Mouse (Mus musculus): Measurements from ENCODE around the gene Eef1a2. TPM values are rescaled to one million over a fixed set of nuclear protein-coding genes. Genes with fewer than 3 reads are reported as not detected.

Gene Eef1a2
- polyA plus RNA-seq, 1 experiment from 2014 or later, result 0.32 TPM

GRCm38 (mm10) chr2:181116436-181116835, 40.4 kb downstream of the Eef1a2 start:
- Histone ChIP-seq H3K9ac (ENCODE audit: low read length) (no peak overlapping the region), H3K4me1 (replicated peaks; ENCODE audit: control insufficient read depth, insufficient read depth, low read length) (no peaks in the 10 kb centered on the region), H3K27me3 (replicated peaks; ENCODE audit: control insufficient read depth, insufficient read depth, low read length) (no peaks in the 10 kb centered on the region), H3K4me3 (ENCODE audit: low read depth, low read length) (no peak overlapping the region), H3K9me3 (ENCODE audit: control insufficient read depth, low read length) (no peaks in the 10 kb centered on the region), H3K27ac (ENCODE audit: low read depth) (no peak overlapping the region), H3K36me3 (ENCODE audit: control insufficient read depth, insufficient read depth, low read length) (no peaks in the 10 kb centered on the region), H3K4me2 (ENCODE audit: low read length) (no peak overlapping the region)
- ATAC-seq (replicated peaks; ENCODE audit: low FRiP score, low TSS enrichment, low read depth) (no peak), DNase-seq (ENCODE audit: low spot score) (no peak)
- 82% methylated on average over 5 of the region's 5 CpGs for WGBS

- Histone ChIP-seq H3K9me3 (ENCODE audit: control insufficient read depth, low read length) (no peaks in the 10 kb centered on the region), H3K27me3 (replicated peaks; ENCODE audit: control insufficient read depth, insufficient read depth, low read length) (no peaks in the 10 kb centered on the region), H3K4me3 (ENCODE audit: low read depth, low read length) (no peak overlapping the region), H3K9ac (ENCODE audit: low read length) (no peak overlapping the region), H3K4me1 (replicated peaks; ENCODE audit: control insufficient read depth, insufficient read depth, low read length) (no peaks in the 10 kb centered on the region), H3K4me2 (ENCODE audit: low read length) (no peak overlapping the region), H3K27ac (ENCODE audit: low read depth) (no peak overlapping the region), H3K36me3 (ENCODE audit: control insufficient read depth, insufficient read depth, low read length) (no peaks in the 10 kb centered on the region)
- DNase-seq (ENCODE audit: low spot score) (no peak), ATAC-seq (replicated peaks; ENCODE audit: low FRiP score, low TSS enrichment, low read depth) (no peak)
- 88% methylated on average over 3 of the region's 3 CpGs for WGBS
Observed at GRCm38 (mm10) chr2:181115367-181115766, 41.4 kb downstream of the Eef1a2 start.

- Histone ChIP-seq H3K9ac (ENCODE audit: low read length) (no peak overlapping the region), H3K4me1 (replicated peaks; ENCODE audit: control insufficient read depth, insufficient read depth, low read length) (no peaks in the 10 kb centered on the region), H3K36me3 (ENCODE audit: control insufficient read depth, insufficient read depth, low read length) (no peaks in the 10 kb centered on the region), H3K4me3 (ENCODE audit: low read depth, low read length) (no peak overlapping the region), H3K27me3 (replicated peaks; ENCODE audit: control insufficient read depth, insufficient read depth, low read length) (no peaks in the 10 kb centered on the region), H3K4me2 (ENCODE audit: low read length) (no peak overlapping the region), H3K27ac (ENCODE audit: low read depth) (no peak overlapping the region), H3K9me3 (ENCODE audit: control insufficient read depth, low read length) (no peaks in the 10 kb centered on the region)
- 75% methylated on average over 8 of the region's 8 CpGs for WGBS
- DNase-seq (ENCODE audit: low spot score) (no peak), ATAC-seq (replicated peaks; ENCODE audit: low FRiP score, low TSS enrichment, low read depth) (no peak)
Observed at GRCm38 (mm10) chr2:181113762-181114361, 43.0 kb downstream of the Eef1a2 start.

GRCm38 (mm10) chr2:181111665-181112064, 45.1 kb downstream of the Eef1a2 start:
- Histone ChIP-seq H3K4me1 (replicated peaks; ENCODE audit: control insufficient read depth, insufficient read depth, low read length) (no peaks in the 10 kb centered on the region), H3K27me3 (replicated peaks; ENCODE audit: control insufficient read depth, insufficient read depth, low read length) (no peaks in the 10 kb centered on the region), H3K27ac (ENCODE audit: low read depth) (no peak overlapping the region), H3K4me3 (ENCODE audit: low read depth, low read length) (no peak overlapping the region), H3K9me3 (ENCODE audit: control insufficient read depth, low read length) (no peaks in the 10 kb centered on the region), H3K4me2 (ENCODE audit: low read length) (no peak overlapping the region), H3K36me3 (ENCODE audit: control insufficient read depth, insufficient read depth, low read length) (no peaks in the 10 kb centered on the region), H3K9ac (ENCODE audit: low read length) (no peak overlapping the region)
- ATAC-seq (replicated peaks; ENCODE audit: low FRiP score, low TSS enrichment, low read depth), result no peak
- WGBS, result 87% methylated on average over 1 of the region's 1 CpGs
- DNase-seq (ENCODE audit: low spot score), result no peak

- Histone ChIP-seq H3K4me3 (ENCODE audit: low read depth, low read length) (no peak overlapping the region), H3K36me3 (ENCODE audit: control insufficient read depth, insufficient read depth, low read length) (no peaks in the 10 kb centered on the region), H3K4me1 (replicated peaks; ENCODE audit: control insufficient read depth, insufficient read depth, low read length) (no peaks in the 10 kb centered on the region), H3K27me3 (replicated peaks; ENCODE audit: control insufficient read depth, insufficient read depth, low read length) (no peaks in the 10 kb centered on the region), H3K9ac (ENCODE audit: low read length) (no peak overlapping the region), H3K27ac (ENCODE audit: low read depth) (no peak overlapping the region), H3K4me2 (ENCODE audit: low read length) (no peak overlapping the region), H3K9me3 (ENCODE audit: control insufficient read depth, low read length) (no peaks in the 10 kb centered on the region)
- no peak for DNase-seq (ENCODE audit: low spot score)
- no peak for ATAC-seq (replicated peaks; ENCODE audit: low FRiP score, low TSS enrichment, low read depth)
- 42% methylated on average over 2 of the region's 2 CpGs for WGBS
Observed at GRCm38 (mm10) chr2:181104111-181104510, 52.7 kb downstream of the Eef1a2 start.

GRCm38 (mm10) chr2:181102161-181102560, 54.7 kb downstream of the Eef1a2 start:
- no peaks in the 10 kb centered on the region for H3K4me1 ChIP-seq (replicated peaks; ENCODE audit: control insufficient read depth, insufficient read depth, low read length)
- no peak overlapping the region for H3K9ac ChIP-seq (ENCODE audit: low read length)
- H3K27me3 ChIP-seq (replicated peaks; ENCODE audit: control insufficient read depth, insufficient read depth, low read length), result no peaks in the 10 kb centered on the region
- no peaks in the 10 kb centered on the region for H3K36me3 ChIP-seq (ENCODE audit: control insufficient read depth, insufficient read depth, low read length)
- no peaks in the 10 kb centered on the region for H3K9me3 ChIP-seq (ENCODE audit: control insufficient read depth, low read length)
- no peak overlapping the region for H3K27ac ChIP-seq (ENCODE audit: low read depth)
- ATAC-seq (replicated peaks; ENCODE audit: low FRiP score, low TSS enrichment, low read depth) (no peak), DNase-seq (ENCODE audit: low spot score) (no peak)
- no peak overlapping the region for H3K4me3 ChIP-seq (ENCODE audit: low read depth, low read length)
- no peak overlapping the region for H3K4me2 ChIP-seq (ENCODE audit: low read length)
- 40% methylated on average over 2 of the region's 2 CpGs for WGBS

- Histone ChIP-seq H3K9me3 (ENCODE audit: control insufficient read depth, low read length) (no peaks in the 10 kb centered on the region), H3K4me3 (ENCODE audit: low read depth, low read length) (no peak overlapping the region), H3K27ac (ENCODE audit: low read depth) (no peak overlapping the region), H3K27me3 (replicated peaks; ENCODE audit: control insufficient read depth, insufficient read depth, low read length) (0 out of 2 replicates have a peak, but pooled peaks cover 1% of the 10 kb centered on the region), H3K4me1 (replicated peaks; ENCODE audit: control insufficient read depth, insufficient read depth, low read length) (no peaks in the 10 kb centered on the region), H3K9ac (ENCODE audit: low read length) (no peak overlapping the region), H3K36me3 (ENCODE audit: control insufficient read depth, insufficient read depth, low read length) (no peaks in the 10 kb centered on the region), H3K4me2 (ENCODE audit: low read length) (no peak overlapping the region)
- ATAC-seq (replicated peaks; ENCODE audit: low FRiP score, low TSS enrichment, low read depth) (no peak), DNase-seq (ENCODE audit: low spot score) (no peak)
- 58% methylated on average over 1 of the region's 1 CpGs for WGBS
Observed at GRCm38 (mm10) chr2:181101626-181102025, 55.2 kb downstream of the Eef1a2 start.

GRCm38 (mm10) chr2:181100087-181100486, 56.7 kb downstream of the Eef1a2 start:
- no peaks in the 10 kb centered on the region for H3K36me3 ChIP-seq (ENCODE audit: control insufficient read depth, insufficient read depth, low read length)
- DNase-seq (ENCODE audit: low spot score), result no peak
- H3K27ac ChIP-seq (ENCODE audit: low read depth), result no peak overlapping the region
- no peak overlapping the region for H3K4me2 ChIP-seq (ENCODE audit: low read length)
- no peaks in the 10 kb centered on the region for H3K4me1 ChIP-seq (replicated peaks; ENCODE audit: control insufficient read depth, insufficient read depth, low read length)
- peaks cover 5% of the 10 kb centered on the region; the same call in 1 of the 2 replicates for H3K27me3 ChIP-seq (replicated peaks; ENCODE audit: control insufficient read depth, insufficient read depth, low read length)
- no peak overlapping the region for H3K4me3 ChIP-seq (ENCODE audit: low read depth, low read length)
- H3K9me3 ChIP-seq (ENCODE audit: control insufficient read depth, low read length), result no peaks in the 10 kb centered on the region
- 75% methylated on average over 2 of the region's 2 CpGs for WGBS
- ATAC-seq (replicated peaks; ENCODE audit: low FRiP score, low TSS enrichment, low read depth), result no peak
- no peak overlapping the region for H3K9ac ChIP-seq (ENCODE audit: low read length)
